Mouse (Mus musculus) heart, adult 2 months (tissue): ENCODE results near the gene 3110082I17Rik.

Experiments used
- CTCF ChIP-seq: fragments of 200-600 bp; IDR thresholded peaks from 2 replicates; pipeline ENCODE4 v1.8.1; 2022; ENCODE audit warnings: antibody characterized with exemption, mild to moderate bottlenecking, moderate library complexity
- EP300 ChIP-seq: fragments of 200-500 bp; IDR thresholded peaks from 2 replicates; pipeline ENCODE4 v1.6.1; 2011; ENCODE audit warnings: low read depth, low read length, control low read depth; ENCODE audit not compliant: insufficient read depth
- POLR2A ChIP-seq: fragments of 200-500 bp; IDR thresholded peaks from 2 replicates; pipeline ENCODE4 v1.6.1; 2011; ENCODE audit warnings: mild to moderate bottlenecking, low read depth, low read length, control low read depth; ENCODE audit not compliant: insufficient read depth

- no peak for TF ChIP-seq CTCF
- no peak for TF ChIP-seq POLR2A
- TF ChIP-seq EP300, result no peak
Measured at GRCm38 (mm10) chr5:139330766-139331165, 129.6 kb downstream of the 3110082I17Rik start.
